Mouse (Mus musculus) MEL (cell line): Measurements from ENCODE around the gene Wbp2.

Experiments
- CTCF ChIP-seq, 3 experiments: IDR thresholded peaks in 2 of 3; conservative IDR thresholded peaks in 1 of 3; 2 replicates each; pipeline ENCODE4 v1.5.1; 2011 to 2012; ENCODE audit warnings: low read length in 3 of 3, low read depth in 2 of 3, mild to moderate bottlenecking in 2 of 3, improper control_type of control experiment in 1 of 3, inconsistent platforms in 1 of 3, mixed read lengths in 1 of 3, moderate library complexity in 1 of 3; ENCODE audit not compliant: control insufficient read depth in 1 of 3, insufficient read depth in 1 of 3, poor library complexity in 1 of 3, severe bottlenecking in 1 of 3
- E2F4 ChIP-seq: IDR thresholded peaks from 2 replicates; pipeline ENCODE4 v1.6.1; 2011; ENCODE audit warnings: low read depth, low read length, improper control_type of control experiment, borderline replicate concordance
- EP300 ChIP-seq, 2 experiments: IDR thresholded peaks; 2 replicates each; pipeline ENCODE4 v1.6.1; 2011; ENCODE audit warnings: improper control_type of control experiment in 2 of 2, low read length in 2 of 2, low read depth in 1 of 2, mild to moderate bottlenecking in 1 of 2
- GATA1 ChIP-seq: IDR thresholded peaks from 2 replicates; pipeline ENCODE4 v1.6.1; 2011; ENCODE audit warnings: low read depth, low read length, improper control_type of control experiment
- MAZ ChIP-seq: IDR thresholded peaks from 2 replicates; pipeline ENCODE4 v1.6.1; 2012; ENCODE audit warnings: low read depth, mild to moderate bottlenecking, inconsistent platforms, low read length, improper control_type of control experiment
- NRF1 ChIP-seq: IDR thresholded peaks from 2 replicates; pipeline ENCODE4 v1.6.1; 2014; ENCODE audit warnings: low read depth, mild to moderate bottlenecking, inconsistent platforms, low read length, improper control_type of control experiment, moderate library complexity; ENCODE audit not compliant: poor library complexity, insufficient read depth, severe bottlenecking
- POLR2A ChIP-seq, 2 experiments: IDR thresholded peaks; 2 replicates each; pipeline ENCODE4 v1.6.1; 2011 to 2012; ENCODE audit warnings: low read length in 2 of 2, mild to moderate bottlenecking in 2 of 2, control low read depth in 1 of 2, improper control_type of control experiment in 1 of 2, low read depth in 1 of 2, moderate library complexity in 1 of 2; ENCODE audit not compliant: control insufficient read depth in 1 of 2, insufficient read depth in 1 of 2, poor library complexity in 1 of 2
- RAD21 ChIP-seq: IDR thresholded peaks from 2 replicates; pipeline ENCODE4 v1.6.1; 2011; ENCODE audit warnings: mild to moderate bottlenecking, low read depth, low read length, improper control_type of control experiment
- RCOR1 ChIP-seq: IDR thresholded peaks from 2 replicates; pipeline ENCODE4 v1.6.1; 2012; ENCODE audit warnings: low read depth, mild to moderate bottlenecking, inconsistent platforms, low read length, improper control_type of control experiment
- TAL1 ChIP-seq: IDR thresholded peaks from 2 replicates; pipeline ENCODE4 v1.6.1; 2012; ENCODE audit warnings: mild to moderate bottlenecking, inconsistent platforms, low read length, moderate library complexity, mixed read lengths
- USF2 ChIP-seq, 2 experiments: IDR thresholded peaks; 2 replicates each; pipeline ENCODE4 v1.6.1; 2011 to 2012; ENCODE audit warnings: improper control_type of control experiment in 2 of 2, low read length in 2 of 2, borderline replicate concordance in 1 of 2, inconsistent platforms in 1 of 2, low read depth in 1 of 2, mild to moderate bottlenecking in 1 of 2; ENCODE audit not compliant: insufficient read depth in 1 of 2
- ZNF384 ChIP-seq: IDR thresholded peaks from 2 replicates; pipeline ENCODE4 v1.6.1; 2012; ENCODE audit warnings: low read depth, mild to moderate bottlenecking, inconsistent platforms, low read length, improper control_type of control experiment

DNA sequence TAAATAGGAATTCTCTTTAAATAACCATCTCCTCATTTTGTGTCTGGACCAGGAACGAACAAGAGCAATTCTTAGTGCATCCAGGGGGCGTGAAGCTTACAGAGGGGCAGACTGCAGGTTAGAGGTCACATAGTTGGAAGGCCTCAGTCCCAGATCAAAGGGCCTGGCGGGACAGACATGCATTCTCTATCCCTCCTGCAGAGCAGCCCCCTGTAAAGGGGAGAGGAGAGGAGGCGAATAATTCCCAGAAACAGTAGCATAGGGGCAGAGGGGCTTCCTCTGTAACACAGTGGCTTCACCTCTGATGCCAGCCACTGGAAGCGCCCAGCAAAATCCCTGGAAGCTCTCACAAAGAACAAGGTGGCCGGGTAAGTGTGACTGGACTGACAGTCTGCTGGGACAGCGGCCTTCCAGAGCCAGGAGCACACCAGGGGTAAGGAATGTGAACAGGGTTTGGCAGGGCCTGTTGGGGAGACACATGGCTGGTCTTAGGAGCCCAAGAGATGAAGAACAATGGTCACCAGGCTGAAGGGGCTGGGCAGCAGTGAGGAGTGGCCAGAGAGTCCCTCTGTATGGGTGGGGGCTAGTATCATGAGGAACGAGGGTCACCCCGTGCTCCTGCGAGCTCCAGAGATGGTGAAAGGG is 8.0 kb downstream of the Wbp2 start:
- TF ChIP-seq USF2 (IDR thresholded peaks at IDR 0.05; ENCODE audit: borderline replicate concordance in 1 of 2, insufficient read depth in 1 of 2, low read depth in 1 of 2, low read length in 2 of 2) (no peak), CTCF (IDR thresholded peaks at IDR 0.05 in 2 of 3, conservative IDR thresholded peaks at IDR 0.05 in 1 of 3; ENCODE audit: control insufficient read depth in 1 of 3, insufficient read depth in 1 of 3, low read depth in 2 of 3, low read length in 3 of 3, poor library complexity in 1 of 3, severe bottlenecking in 1 of 3) (no peak), POLR2A (IDR thresholded peaks at IDR 0.05; ENCODE audit: control insufficient read depth in 1 of 2, insufficient read depth in 1 of 2, low read depth in 1 of 2, low read length in 2 of 2, poor library complexity in 1 of 2) (no peak; a peak in 2 of 4 replicates), ZNF384 (no peak), GATA1 (no peak), NRF1 (no peak), RCOR1 (no peak), EP300 (IDR thresholded peaks at IDR 0.05; ENCODE audit: low read depth in 1 of 2, low read length in 2 of 2) (no peak), MAZ (no peak), E2F4 (no peak), RAD21 (no peak), TAL1 (no peak)
